Mouse (Mus musculus): ENCODE data around the gene Diras2.

DNA sequence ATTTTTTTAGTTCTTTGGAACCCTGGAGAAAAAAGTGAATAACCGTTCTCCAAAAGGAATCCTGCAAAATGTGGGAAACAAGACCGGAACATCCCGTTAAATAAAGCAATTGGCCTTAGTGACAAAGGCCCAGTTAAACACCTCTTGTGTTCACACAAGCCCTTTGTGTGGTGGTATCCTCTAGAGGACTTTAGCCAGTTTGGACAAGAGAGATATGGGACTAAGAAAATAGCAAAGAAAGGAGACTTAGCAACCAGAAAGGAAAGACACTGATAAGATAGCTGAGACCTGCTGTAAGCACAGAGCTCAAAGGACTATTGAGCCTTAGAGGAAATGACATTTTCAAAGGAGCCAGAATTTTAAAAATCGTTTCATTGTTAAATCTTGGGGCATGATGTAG lies 47.0 kb downstream of the Diras2 start:
- TF ChIP-seq CTCF (IDR thresholded peaks at IDR 0.05; ENCODE audit: extremely low read depth, insufficient read depth, insufficient read length, insufficient replicate concordance) (no peak), POLR2A (IDR thresholded peaks at IDR 0.05; ENCODE audit: low read depth, low read length) (no peak)
